Mouse (Mus musculus) heart, embryonic 13.5 days (tissue): ENCODE data around the gene Klf6. TPM values are rescaled to one million over a fixed set of nuclear protein-coding genes. Genes with fewer than 3 reads are reported as not detected.

ENCODE experiments used
- ATAC-seq: fragments of 200-750 bp; cut with Nextera tagmentation; 2 replicates; pipeline ENCODE4 v1.8.0; 2017; ENCODE audit warnings: moderate TSS enrichment; ENCODE audit not compliant: insufficient number of reproducible peaks, low FRiP score, low TSS enrichment; ENCODE audit errors: extremely low read depth
- H3K27ac ChIP-seq: fragments of 300-500 bp; sonication (generic); replicated peaks from 2 replicates; pipeline ENCODE4 v1.5.1; 2015; ENCODE audit warnings: moderate library complexity, mild to moderate bottlenecking, inconsistent platforms
- H3K27me3 ChIP-seq: fragments of 300-500 bp; sonication (generic); replicated peaks from 2 replicates; pipeline ENCODE4 v1.6.1; 2015; ENCODE audit warnings: mild to moderate bottlenecking, inconsistent platforms
- H3K36me3 ChIP-seq: fragments of 300-500 bp; sonication (generic); 2 replicates; pipeline ENCODE4 v1.6.1; 2015; ENCODE audit warnings: mild to moderate bottlenecking, inconsistent platforms
- H3K4me1 ChIP-seq: fragments of 300-500 bp; sonication (generic); 2 replicates; pipeline ENCODE4 v1.6.1; 2015; ENCODE audit warnings: inconsistent platforms
- H3K4me2 ChIP-seq: fragments of 300-500 bp; sonication (generic); 2 replicates; pipeline ENCODE4 v1.6.1; 2015; ENCODE audit warnings: inconsistent platforms, mild to moderate bottlenecking, moderate library complexity
- H3K4me3 ChIP-seq: fragments of 300-500 bp; sonication (generic); 2 replicates; pipeline ENCODE4 v1.5.1; 2015; ENCODE audit warnings: moderate library complexity, mild to moderate bottlenecking, inconsistent platforms
- H3K9ac ChIP-seq: fragments of 300-500 bp; sonication (generic); 2 replicates; pipeline ENCODE4 v1.6.1; 2015; ENCODE audit warnings: inconsistent platforms, mild to moderate bottlenecking, moderate library complexity
- H3K9me3 ChIP-seq: fragments of 300-500 bp; sonication (generic); 2 replicates; pipeline ENCODE4 v1.6.1; 2016; ENCODE audit warnings: inconsistent platforms
- WGBS: fragments of 180-500 bp; shearing (Covaris S2); methylation state at CpG from one replicate; pipeline ENCODE4 v1.1.7; 2015; ENCODE audit warnings: mixed read lengths; 5-methylcytosine and 5-hydroxymethylcytosine counted together
- polyA plus RNA-seq: library from polyadenylated mRNA; unstranded; fragments of >200 nt; fragmentation: Nextera tagmentation; extraction: Ambion mirVana; gene quantifications from 2 replicates; pipeline ENCODE4 v1.2.1, GENCODE M21; 2015

Gene Klf6
- polyA plus RNA-seq, 1 experiment from 2014 or later = 63.8 TPM

DNA sequence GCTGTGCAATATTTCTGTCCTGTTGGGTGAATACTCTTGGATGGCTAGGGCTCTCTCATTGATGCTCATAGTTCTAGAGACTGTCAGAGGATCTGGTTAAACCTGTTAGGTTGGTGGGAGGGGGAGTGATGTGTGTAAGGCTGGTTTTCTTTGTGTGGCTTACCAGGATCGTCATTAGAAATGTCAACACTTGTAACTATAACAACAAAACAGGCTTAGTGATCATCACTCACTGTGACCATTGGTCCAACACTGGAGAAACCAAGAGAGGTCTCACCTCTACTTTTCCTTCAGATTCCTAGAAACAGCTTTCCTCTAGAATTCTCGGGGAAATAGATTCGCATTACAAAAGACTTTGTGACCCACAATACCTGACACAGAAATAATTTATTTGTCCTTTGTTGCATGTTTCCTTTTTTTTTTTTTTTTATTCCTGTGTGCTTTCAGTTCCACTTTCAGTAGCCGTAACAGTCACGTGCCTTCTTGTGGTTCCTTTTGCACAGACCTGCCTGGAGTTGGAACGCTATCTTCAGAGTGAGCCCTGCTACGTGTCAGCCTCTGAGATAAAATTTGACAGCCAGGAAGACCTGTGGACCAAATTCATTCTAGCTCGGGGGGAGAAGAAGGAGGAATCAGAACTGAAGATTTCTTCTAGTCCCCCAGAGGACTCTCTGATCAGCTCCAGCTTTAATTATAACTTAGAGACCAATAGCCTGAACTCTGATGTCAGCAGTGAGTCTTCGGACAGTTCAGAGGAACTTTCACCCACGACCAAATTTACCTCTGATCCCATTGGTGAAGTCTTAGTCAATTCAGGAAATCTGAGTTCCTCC, 3.2 kb downstream of the Klf6 start:
- WGBS = 17% methylated on average over 10 of the region's 10 CpGs

DNA sequence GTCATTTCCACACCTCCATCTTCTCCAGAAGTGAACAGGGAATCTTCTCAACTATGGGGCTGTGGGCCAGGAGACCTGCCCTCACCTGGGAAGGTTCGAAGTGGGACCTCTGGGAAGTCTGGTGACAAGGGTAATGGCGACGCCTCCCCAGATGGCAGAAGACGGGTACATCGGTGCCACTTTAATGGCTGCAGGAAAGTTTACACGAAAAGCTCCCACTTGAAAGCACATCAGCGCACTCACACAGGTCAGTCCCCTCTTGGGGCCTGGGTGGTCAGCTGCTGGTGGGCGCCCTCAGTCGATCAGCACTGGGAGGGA, 3.8 kb downstream of the Klf6 start:
- no peak for ATAC-seq
- Histone ChIP-seq H3K27me3 (no peaks in the 10 kb centered on the region), H3K4me2 (peak overlapping the region; percentile 82), H3K4me3 (peak overlapping the region; percentile 81), H3K27ac (peak overlapping the region; percentile 99), H3K9me3 (no peaks in the 10 kb centered on the region), H3K36me3 (peaks cover 49% of the 10 kb centered on the region), H3K4me1 (peaks cover 58% of the 10 kb centered on the region), H3K9ac (peak overlapping the region; percentile 98)
- WGBS = 75% methylated on average over 9 of the region's 9 CpGs

More for the DNA sequence above, 3.2 kb downstream of the Klf6 start:
- no peak for ATAC-seq
- peak overlapping the region; percentile 99 for H3K27ac ChIP-seq
- peaks cover 46% of the 10 kb centered on the region for H3K36me3 ChIP-seq
- no peaks in the 10 kb centered on the region for H3K9me3 ChIP-seq
- H3K9ac ChIP-seq = peak overlapping the region; percentile 98
- peak overlapping the region; percentile 82 for H3K4me2 ChIP-seq
- H3K4me1 ChIP-seq = peaks cover 53% of the 10 kb centered on the region
- peak overlapping the region; percentile 81 for H3K4me3 ChIP-seq
- no peaks in the 10 kb centered on the region for H3K27me3 ChIP-seq

DNA sequence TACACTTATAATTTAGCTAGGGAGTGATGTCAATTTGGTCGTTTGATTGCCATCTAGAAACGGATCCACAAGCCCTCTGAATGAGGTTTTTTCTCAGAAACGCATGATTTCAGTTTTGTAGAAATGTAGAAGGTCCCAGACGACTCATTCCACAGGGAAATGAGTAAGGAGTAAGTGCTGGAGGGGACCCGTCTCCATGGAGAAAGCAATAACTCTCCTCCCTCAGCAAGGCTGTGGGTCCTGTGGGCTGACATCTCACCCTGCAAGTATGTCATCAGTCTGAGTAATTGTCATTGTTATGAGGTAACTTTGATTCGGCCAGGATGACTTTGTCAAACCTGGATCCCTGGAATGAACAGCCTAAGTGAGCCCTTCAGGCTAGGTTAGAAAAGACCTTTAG, 4.8 kb downstream of the Klf6 start:
- no peak for ATAC-seq
- H3K4me3 ChIP-seq = peak overlapping the region; percentile 81
- no peaks in the 10 kb centered on the region for H3K27me3 ChIP-seq
- H3K4me2 ChIP-seq = peak overlapping the region; percentile 82
- H3K4me1 ChIP-seq = peaks cover 65% of the 10 kb centered on the region
- peaks cover 49% of the 10 kb centered on the region for H3K36me3 ChIP-seq
- H3K27ac ChIP-seq = no peak overlapping the region
- 79% methylated on average over 6 of the region's 6 CpGs for WGBS
- no peaks in the 10 kb centered on the region for H3K9me3 ChIP-seq
- no peak overlapping the region for H3K9ac ChIP-seq

DNA sequence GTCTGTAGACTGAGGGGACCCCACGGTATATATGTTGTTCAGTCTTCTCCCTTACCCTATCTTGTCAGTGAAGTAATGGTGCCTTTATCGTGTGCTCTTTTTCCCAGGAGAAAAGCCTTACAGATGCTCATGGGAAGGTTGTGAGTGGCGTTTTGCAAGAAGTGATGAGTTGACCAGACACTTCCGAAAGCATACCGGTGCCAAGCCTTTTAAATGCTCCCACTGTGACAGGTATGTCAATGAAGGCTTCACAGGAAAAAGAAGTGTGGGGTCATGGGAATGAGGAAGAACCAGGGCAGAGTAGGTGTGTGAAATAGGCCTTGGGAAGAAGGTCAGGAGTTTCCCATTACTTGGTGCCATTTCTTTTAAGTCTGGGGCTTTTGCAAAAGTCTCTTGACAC, 5.2 kb downstream of the Klf6 start:
- peaks cover 69% of the 10 kb centered on the region for H3K4me1 ChIP-seq
- H3K27ac ChIP-seq = no peak overlapping the region
- no peak overlapping the region for H3K9ac ChIP-seq
- H3K9me3 ChIP-seq = no peaks in the 10 kb centered on the region
- peak overlapping the region; percentile 82 for H3K4me2 ChIP-seq
- H3K27me3 ChIP-seq = no peaks in the 10 kb centered on the region
- no peak for ATAC-seq
- H3K4me3 ChIP-seq = no peak overlapping the region; the same call in 1 of the 2 replicates
- WGBS = 85% methylated on average over 5 of the region's 5 CpGs
- peaks cover 49% of the 10 kb centered on the region for H3K36me3 ChIP-seq

- Histone ChIP-seq H3K4me2 (no peak overlapping the region), H3K9ac (no peak overlapping the region), H3K36me3 (peaks cover 49% of the 10 kb centered on the region), H3K4me3 (no peak overlapping the region), H3K27me3 (no peaks in the 10 kb centered on the region), H3K9me3 (no peaks in the 10 kb centered on the region), H3K4me1 (peaks cover 71% of the 10 kb centered on the region), H3K27ac (no peak overlapping the region)
- ATAC-seq = no peak
- WGBS = 82% methylated on average over 8 of the region's 8 CpGs
Observed at GRCm38 (mm10) chr13:5868376-5868775, 7.1 kb downstream of the Klf6 start.

GRCm38 (mm10) chr13:5869433-5869832, 8.2 kb downstream of the Klf6 start:
- Histone ChIP-seq H3K4me3 (no peak overlapping the region), H3K27ac (peak overlapping the region; percentile 74), H3K9ac (0 out of 2 replicates have a peak overlapping the region, but pooled peaks have one; percentile 44), H3K4me1 (peaks cover 66% of the 10 kb centered on the region), H3K36me3 (peaks cover 49% of the 10 kb centered on the region), H3K9me3 (no peaks in the 10 kb centered on the region), H3K27me3 (no peaks in the 10 kb centered on the region), H3K4me2 (peak overlapping the region; percentile 24)
- no peak for ATAC-seq
- WGBS = 43% methylated on average over 5 of the region's 5 CpGs

DNA sequence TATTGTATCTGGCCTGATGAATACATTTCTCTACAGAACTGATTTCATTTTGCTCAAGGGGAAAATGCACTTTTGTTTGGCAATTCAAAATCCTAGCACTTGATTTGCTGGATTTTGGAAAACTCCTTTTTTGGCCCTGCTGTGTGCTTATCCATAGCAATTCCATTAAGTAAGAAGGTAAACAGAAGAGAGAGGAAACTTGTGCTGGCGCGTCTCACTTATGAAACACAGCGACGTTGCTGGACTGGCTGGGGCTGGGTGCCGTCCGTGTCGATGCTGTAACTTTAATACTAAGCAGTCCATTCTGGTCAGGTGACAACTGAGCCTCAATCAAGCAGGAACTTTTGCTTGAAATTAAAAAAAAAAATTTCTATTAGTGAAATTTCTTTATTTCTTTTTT, 8.6 kb downstream of the Klf6 start:
- peak overlapping the region; percentile 74 for H3K27ac ChIP-seq
- no peak overlapping the region for H3K4me3 ChIP-seq
- H3K9me3 ChIP-seq = no peaks in the 10 kb centered on the region
- H3K9ac ChIP-seq = 0 out of 2 replicates have a peak overlapping the region, but pooled peaks have one; percentile 44
- H3K36me3 ChIP-seq = peaks cover 46% of the 10 kb centered on the region
- H3K27me3 ChIP-seq = no peaks in the 10 kb centered on the region
- peaks cover 62% of the 10 kb centered on the region for H3K4me1 ChIP-seq
- no peak for ATAC-seq
- 7% methylated on average over 7 of the region's 7 CpGs for WGBS
- peak overlapping the region; percentile 24 for H3K4me2 ChIP-seq

DNA sequence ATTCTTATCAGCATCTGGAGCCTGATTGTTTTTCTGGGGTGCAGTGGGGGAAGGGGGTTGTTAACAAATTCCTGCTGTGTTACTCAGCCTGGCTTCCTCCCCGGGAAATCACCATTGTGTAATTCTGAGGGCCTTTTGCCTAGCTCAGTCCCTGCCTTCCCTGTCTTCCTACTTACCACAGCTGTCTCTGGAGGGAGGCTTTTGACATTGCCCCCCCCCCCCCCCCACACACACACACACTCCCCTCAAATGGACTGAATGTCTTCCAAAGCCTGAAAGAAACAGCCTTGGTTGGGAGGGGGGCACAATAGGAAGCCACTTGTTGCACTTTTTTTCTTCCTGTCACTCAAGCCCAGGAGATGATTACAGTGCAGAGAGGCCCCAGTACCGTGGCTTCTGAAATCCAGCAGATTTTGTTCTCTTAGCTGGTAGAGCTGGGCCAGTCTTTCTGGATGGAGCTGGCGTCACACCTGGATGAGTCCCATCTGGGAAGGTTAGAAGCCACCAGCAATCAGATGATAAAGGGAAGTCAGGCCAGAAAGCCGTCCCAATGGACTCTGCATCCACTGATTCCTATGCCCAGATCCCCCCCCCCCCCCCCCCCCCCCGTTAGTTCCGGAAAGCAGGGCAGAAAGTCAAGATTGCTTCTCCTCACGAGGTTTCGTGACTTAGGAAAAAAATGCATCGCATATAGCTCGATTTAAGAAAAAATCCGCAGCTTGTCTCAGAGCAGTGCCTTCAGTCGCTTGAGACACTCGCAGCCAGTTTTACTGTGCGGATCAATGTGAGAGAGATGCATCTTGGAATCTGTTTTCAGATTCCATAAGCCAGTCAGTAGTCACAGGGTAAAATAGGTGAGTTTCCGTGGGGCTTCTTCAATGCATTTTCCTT, 9.3 kb downstream of the Klf6 start:
- Histone ChIP-seq H3K4me3 (no peak overlapping the region), H3K4me2 (peak overlapping the region; percentile 52), H3K27ac (peak overlapping the region; percentile 84), H3K27me3 (no peaks in the 10 kb centered on the region), H3K9me3 (no peaks in the 10 kb centered on the region), H3K4me1 (peaks cover 54% of the 10 kb centered on the region), H3K9ac (peak overlapping the region; percentile 47), H3K36me3 (peaks cover 38% of the 10 kb centered on the region)
- WGBS = 17% methylated on average over 15 of the region's 15 CpGs
- ATAC-seq = peak; percentile 20; the same call in 1 of the 2 replicates

- no peak for ATAC-seq
- WGBS = 72% methylated on average over 7 of the region's 7 CpGs
- peaks cover 46% of the 10 kb centered on the region for H3K4me1 ChIP-seq
Observed at GRCm38 (mm10) chr13:5871414-5871813, 10.1 kb downstream of the Klf6 start.

DNA sequence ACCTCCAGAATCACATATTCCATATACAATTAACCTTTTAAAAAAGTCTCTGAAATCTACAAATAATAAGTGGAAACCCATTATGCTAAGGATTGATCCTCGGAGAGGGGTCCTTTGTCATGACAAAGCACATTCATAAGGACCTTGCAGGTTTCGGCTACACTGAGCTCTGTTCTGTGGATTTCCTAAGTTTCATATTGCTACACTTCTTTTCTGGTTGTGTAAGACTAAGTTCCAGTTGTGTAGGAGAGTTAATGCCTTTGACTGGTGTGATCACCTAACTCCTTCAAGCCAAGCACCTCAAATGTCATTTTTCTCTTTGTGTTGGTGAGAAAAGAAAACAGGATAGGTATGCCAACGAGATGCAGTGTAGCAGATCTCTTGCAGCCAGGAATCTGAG, 12.4 kb downstream of the Klf6 start:
- H3K4me2 ChIP-seq = no peak overlapping the region
- ATAC-seq = no peak
- H3K36me3 ChIP-seq = peaks cover 8% of the 10 kb centered on the region
- H3K4me1 ChIP-seq = peaks cover 27% of the 10 kb centered on the region
- no peaks in the 10 kb centered on the region for H3K9me3 ChIP-seq
- H3K9ac ChIP-seq = no peak overlapping the region
- 80% methylated on average over 3 of the region's 3 CpGs for WGBS
- no peaks in the 10 kb centered on the region for H3K27me3 ChIP-seq
- H3K4me3 ChIP-seq = no peak overlapping the region
- no peak overlapping the region for H3K27ac ChIP-seq

More at GRCm38 (mm10) chr13:5871414-5871813, 10.1 kb downstream of the Klf6 start:
- Histone ChIP-seq H3K4me3 (no peak overlapping the region), H3K27ac (peak overlapping the region; percentile 24; the same call in 1 of the 2 replicates), H3K27me3 (no peaks in the 10 kb centered on the region), H3K9me3 (no peaks in the 10 kb centered on the region), H3K9ac (no peak overlapping the region), H3K4me2 (no peak overlapping the region), H3K36me3 (peaks cover 31% of the 10 kb centered on the region)

GRCm38 (mm10) chr13:5875478-5875877, 14.2 kb downstream of the Klf6 start:
- no peak for ATAC-seq
- H3K36me3 ChIP-seq = no peaks in the 10 kb centered on the region
- H3K4me3 ChIP-seq = no peak overlapping the region
- no peaks in the 10 kb centered on the region for H3K27me3 ChIP-seq
- no peak overlapping the region for H3K4me2 ChIP-seq
- no peak overlapping the region for H3K27ac ChIP-seq
- WGBS = 87% methylated on average over 3 of the region's 3 CpGs
- peaks cover 13% of the 10 kb centered on the region for H3K4me1 ChIP-seq
- H3K9ac ChIP-seq = no peak overlapping the region
- H3K9me3 ChIP-seq = no peaks in the 10 kb centered on the region
